Mouse (Mus musculus) midbrain, embryonic 12.5 days (tissue): ENCODE measurements around the gene Nat8f3. TPM values are rescaled to one million over a fixed set of nuclear protein-coding genes. Genes with fewer than 3 reads are reported as not detected.
"Not testable (repeated sequence)": the region's sequence is repeated elsewhere in the genome, so short reads cannot be mapped to it uniquely, and the experiment has no call there.

Experiments
- ATAC-seq: fragments of 200-750 bp; cut with Nextera tagmentation; 2 replicates; pipeline ENCODE4 v1.8.0; 2017; ENCODE audit warnings: low read depth, moderate TSS enrichment, moderate library complexity; ENCODE audit not compliant: low FRiP score
- H3K27ac ChIP-seq: fragments of 300-500 bp; sonication (generic); replicated peaks from 2 replicates; pipeline ENCODE4 v1.5.1; 2016; ENCODE audit warnings: mild to moderate bottlenecking
- H3K27me3 ChIP-seq: fragments of 300-500 bp; sonication (generic); 2 replicates; pipeline ENCODE4 v1.6.1; 2016; ENCODE audit warnings: mild to moderate bottlenecking
- H3K36me3 ChIP-seq: fragments of 300-500 bp; sonication (generic); 2 replicates; pipeline ENCODE4 v1.6.1; 2016
- H3K4me1 ChIP-seq: fragments of 300-500 bp; sonication (generic); 2 replicates; pipeline ENCODE4 v1.6.1; 2016
- H3K4me2 ChIP-seq: fragments of 300-500 bp; sonication (generic); replicated peaks from 2 replicates; pipeline ENCODE4 v1.6.1; 2016; ENCODE audit warnings: mild to moderate bottlenecking, moderate library complexity
- H3K4me3 ChIP-seq: fragments of 300-500 bp; sonication (generic); 2 replicates; pipeline ENCODE4 v1.5.1; 2016; ENCODE audit warnings: mild to moderate bottlenecking
- H3K9ac ChIP-seq: fragments of 300-500 bp; sonication (generic); replicated peaks from 2 replicates; pipeline ENCODE4 v1.6.1; 2016; ENCODE audit warnings: mild to moderate bottlenecking, moderate library complexity
- H3K9me3 ChIP-seq: fragments of 300-500 bp; sonication (generic); 2 replicates; pipeline ENCODE4 v1.6.1; 2016; ENCODE audit warnings: mild to moderate bottlenecking
- WGBS: fragments of 180-500 bp; shearing (Covaris S2); methylation state at CpG from one replicate; pipeline ENCODE4 v1.1.7; 2016; 5-methylcytosine and 5-hydroxymethylcytosine counted together
- microRNA-seq: library from miRNA; unstranded; fragments of <30 nt; microRNA quantifications from one replicate; pipeline ENCODE4, GENCODE M21; 2017
- polyA plus RNA-seq: library from polyadenylated mRNA; unstranded; fragments of >200 nt; fragmentation: Nextera tagmentation; extraction: Ambion mirVana; gene quantifications from 2 replicates; pipeline ENCODE4 v1.2.1, GENCODE M21; 2016

Gene Nat8f3
- polyA plus RNA-seq, 1 experiment from 2014 or later, result 0.18 TPM

GRCm38 (mm10) chr6:85701943-85702342, 63.6 kb downstream of the Nat8f3 start:
- not testable (repeated sequence) for H3K4me2 ChIP-seq, H3K4me3 ChIP-seq, H3K36me3 ChIP-seq, H3K27me3 ChIP-seq, H3K9ac ChIP-seq, H3K9me3 ChIP-seq, H3K4me1 ChIP-seq, H3K27ac ChIP-seq, ATAC-seq
- 84% methylated on average over 2 of the region's 4 CpGs for WGBS

Small RNA genes within 50 kb of the gene (microRNA-seq; reads per million reads assigned to microRNA genes)
- gene Gm27317 (not detected), gene Mir6375 (not detected)

Other genes starting within 250 kb of the Nat8f3 start
- 10.3 and 11.4 TPM in 2 replicates for gene Alms1, start 178.2 kb downstream of the Nat8f3 start, polyA plus RNA-seq
- gene Nat8f7, start 52.5 kb downstream of the Nat8f3 start, polyA plus RNA-seq, result not detected in 2 replicates
- not detected in 2 replicates for gene Nat8f6, start 55.2 kb upstream of the Nat8f3 start, polyA plus RNA-seq
- gene Nat8f5, start 55.2 kb upstream of the Nat8f3 start, polyA plus RNA-seq, result not detected in 2 replicates
- gene Nat8, start 66.3 kb upstream of the Nat8f3 start, polyA plus RNA-seq, result not detected in 2 replicates
- not detected in 2 replicates for gene Nat8f2, start 103.4 kb upstream of the Nat8f3 start, polyA plus RNA-seq
- 6.6 and 7.2 TPM in 2 replicates for gene Nat8f4, start 139.1 kb upstream of the Nat8f3 start, polyA plus RNA-seq
- gene Tprkb, start 146.1 kb upstream of the Nat8f3 start, polyA plus RNA-seq, result 35.5 and 41.4 TPM in 2 replicates
- gene Nat8f1, start 149.9 kb upstream of the Nat8f3 start, polyA plus RNA-seq, result 8.3 and 9.5 TPM in 2 replicates
- gene Dusp11, start 195.9 kb upstream of the Nat8f3 start, polyA plus RNA-seq, result 42.7 and 53.7 TPM in 2 replicates